Mouse (Mus musculus): ENCODE results near the gene Atf7ip. TPM values are rescaled to one million over a fixed set of nuclear protein-coding genes. Genes with fewer than 3 reads are reported as not detected.

The Atf7ip gene
- polyA plus RNA-seq (2014; fragmentation: Illumina TruSeq; extraction: RNeasy Lipid Tissue Mini Kit (QIAGEN cat#74804)) = 113 TPM

DNA sequence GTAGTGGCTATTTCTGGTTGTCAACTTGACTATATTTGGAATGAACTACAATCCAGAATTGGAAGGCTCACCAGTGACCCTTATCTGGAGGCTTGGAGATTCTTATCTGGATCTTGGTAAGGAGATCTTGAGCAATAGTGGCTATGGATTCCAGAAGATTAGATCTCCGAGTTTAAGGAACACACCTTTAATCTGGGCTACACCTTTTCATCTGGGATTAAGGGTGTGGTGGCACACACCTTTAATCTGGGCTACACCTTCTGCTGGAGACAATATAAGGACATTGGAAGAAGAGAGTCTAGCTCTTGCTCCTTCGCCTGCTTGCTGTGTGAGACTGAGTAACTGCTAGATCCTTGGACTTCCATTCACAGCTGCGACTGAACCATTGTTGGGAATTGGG is at the start of gene Atf7ip:
Atf7ip (plus strand) TSS at position 301 of the 400 bp plus-strand sequence.

Other genes with a start within 250 kb of the Atf7ip start
- not detected for gene Gm8994, start 178.6 kb upstream of the Atf7ip start, polyA plus RNA-seq (2014; fragmentation: Illumina TruSeq; extraction: RNeasy Lipid Tissue Mini Kit (QIAGEN cat#74804))
- gene E330021D16Rik, start 90.6 kb upstream of the Atf7ip start, polyA plus RNA-seq (2014; fragmentation: Illumina TruSeq; extraction: RNeasy Lipid Tissue Mini Kit (QIAGEN cat#74804)) = 32.2 TPM
- gene Plbd1, start 155.8 kb downstream of the Atf7ip start, polyA plus RNA-seq (2014; fragmentation: Illumina TruSeq; extraction: RNeasy Lipid Tissue Mini Kit (QIAGEN cat#74804)) = 27.6 TPM